Mouse (Mus musculus) CD4-positive helper T cell, adult 2 months (primary cell): ENCODE data around the gene Tex9.
"Not testable (repeated sequence)": the region's sequence is repeated elsewhere in the genome, so short reads cannot be mapped to it uniquely, and the experiment has no call there.

ENCODE experiments used
- DNase-seq: peaks from one replicate; pipeline ENCODE4 v3.0.0-alpha.2; 2012; ENCODE audit warnings: low read depth, missing footprints, low spot score

Tex9 gene

GRCm38 (mm10) chr9:72440358-72440757, 51.7 kb downstream of the Tex9 start:
- DNase-seq, result peak; percentile 25

DNA sequence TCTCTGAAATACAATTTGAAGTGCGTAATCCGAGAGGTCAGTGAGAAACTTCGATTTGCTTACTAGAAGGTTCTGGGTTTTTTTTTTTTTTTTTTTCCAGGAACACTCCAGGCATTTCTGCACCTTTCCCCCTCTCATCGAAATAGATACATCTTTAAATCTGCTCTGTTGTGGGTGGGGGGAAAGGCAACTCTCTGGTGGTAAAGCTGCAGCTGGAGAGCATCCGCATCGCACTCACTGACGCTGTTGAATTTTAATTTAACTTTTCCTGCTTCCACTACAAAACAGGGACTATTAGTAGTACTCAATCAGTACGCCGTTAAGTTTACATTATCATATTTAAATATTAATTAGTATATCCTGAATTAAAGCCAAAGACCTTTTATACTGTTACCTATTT, 53.3 kb downstream of the Tex9 start:
- DNase-seq, result no peak

GRCm38 (mm10) chr9:72437822-72438701, 54.0 kb downstream of the Tex9 start, which contains the start of gene Mns1:
Mns1 (plus strand) TSS chr9:72438011.
- DNase-seq, result peak; percentile 94

GRCm38 (mm10) chr9:72434876-72435275, 57.1 kb downstream of the Tex9 start:
- no peak for DNase-seq

DNA sequence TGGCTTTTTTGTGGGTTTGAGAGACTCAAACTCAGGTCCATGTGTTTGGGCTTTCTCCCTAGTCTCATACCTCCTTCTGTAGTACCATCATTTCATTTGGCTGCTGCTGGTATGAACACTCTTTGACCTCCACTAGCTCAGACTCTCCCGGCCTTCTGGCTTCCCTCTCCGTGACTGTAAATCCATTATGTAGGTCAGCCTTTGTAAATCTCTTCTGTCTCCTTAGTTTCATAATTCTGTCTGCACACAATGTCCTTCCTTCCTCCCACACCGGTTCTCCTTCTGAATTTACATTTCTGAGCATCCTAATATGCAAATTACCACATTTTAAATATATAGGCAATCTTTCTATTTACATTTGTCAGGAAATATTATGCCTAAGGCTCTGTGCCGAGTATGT, 64.2 kb downstream of the Tex9 start:
- DNase-seq, result no peak

- no peak for DNase-seq
Observed at GRCm38 (mm10) chr9:72425300-72425850, 66.6 kb downstream of the Tex9 start.

DNA sequence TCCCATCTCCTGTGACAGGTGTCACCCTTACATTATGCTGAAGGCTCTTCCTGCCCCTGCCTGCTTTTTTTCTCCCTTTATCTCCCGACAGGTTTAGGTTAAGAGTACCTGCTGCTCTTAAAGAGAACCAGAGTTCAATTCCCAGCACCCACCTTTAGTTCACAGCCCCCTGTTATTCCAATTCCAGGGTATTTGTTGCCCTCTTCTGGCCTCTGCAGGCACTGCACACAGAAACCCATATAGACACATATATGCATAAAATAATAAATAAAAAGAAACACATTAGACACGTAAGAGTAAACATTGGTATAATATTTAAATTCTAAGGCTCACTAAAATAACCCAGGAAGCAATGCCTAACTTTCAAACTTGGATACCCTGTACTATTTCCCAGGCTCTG, 69.3 kb downstream of the Tex9 start:
- no peak for DNase-seq

GRCm38 (mm10) chr9:72422284-72422683, 69.7 kb downstream of the Tex9 start:
- DNase-seq, result no peak

DNA sequence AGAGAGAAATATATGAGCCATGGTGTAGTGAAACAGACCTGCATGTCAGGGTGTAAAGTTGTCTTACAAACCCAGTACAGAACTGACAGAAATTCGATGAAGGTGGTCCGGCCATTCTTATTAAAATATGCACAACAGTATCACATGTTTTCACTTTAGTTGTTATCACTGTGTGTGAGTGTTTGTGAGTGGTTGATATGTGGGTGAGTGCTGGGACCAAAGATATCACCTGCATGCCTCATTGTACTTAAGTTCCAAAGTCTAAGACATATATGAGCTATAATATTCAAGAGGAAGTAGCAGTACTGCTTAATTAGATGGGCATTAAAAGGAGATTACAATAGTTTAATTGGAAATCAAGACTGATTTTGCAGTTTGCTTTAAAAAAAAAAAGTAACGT, 71.5 kb downstream of the Tex9 start:
- no peak for DNase-seq

GRCm38 (mm10) chr9:72418443-72418842, 73.6 kb downstream of the Tex9 start:
- DNase-seq, result no peak

DNA sequence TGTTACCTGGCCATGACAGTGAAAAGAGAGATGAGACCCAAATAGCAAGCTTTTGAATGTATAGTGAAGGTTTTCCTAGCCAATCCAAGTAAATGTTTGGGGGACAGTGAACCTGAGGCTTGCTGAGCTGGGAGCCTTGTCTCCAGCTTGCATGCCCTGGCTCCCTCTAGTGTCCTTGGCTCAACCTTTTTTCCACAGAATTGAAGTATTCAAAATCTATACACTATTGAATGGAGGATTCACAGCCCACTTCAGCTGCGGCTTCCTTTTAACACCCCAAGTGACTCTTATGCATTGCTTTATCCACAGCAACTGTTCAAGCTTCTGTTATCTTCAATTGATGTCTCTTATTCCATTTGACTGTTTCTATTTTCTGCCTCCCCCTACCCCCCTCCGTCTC, 80.3 kb downstream of the Tex9 start:
- no peak for DNase-seq

- DNase-seq, result no peak
Observed at GRCm38 (mm10) chr9:72409381-72410225, 82.4 kb downstream of the Tex9 start.

- peak; percentile 70 for DNase-seq
Observed at GRCm38 (mm10) chr9:72408131-72408586, 83.9 kb downstream of the Tex9 start.

DNA sequence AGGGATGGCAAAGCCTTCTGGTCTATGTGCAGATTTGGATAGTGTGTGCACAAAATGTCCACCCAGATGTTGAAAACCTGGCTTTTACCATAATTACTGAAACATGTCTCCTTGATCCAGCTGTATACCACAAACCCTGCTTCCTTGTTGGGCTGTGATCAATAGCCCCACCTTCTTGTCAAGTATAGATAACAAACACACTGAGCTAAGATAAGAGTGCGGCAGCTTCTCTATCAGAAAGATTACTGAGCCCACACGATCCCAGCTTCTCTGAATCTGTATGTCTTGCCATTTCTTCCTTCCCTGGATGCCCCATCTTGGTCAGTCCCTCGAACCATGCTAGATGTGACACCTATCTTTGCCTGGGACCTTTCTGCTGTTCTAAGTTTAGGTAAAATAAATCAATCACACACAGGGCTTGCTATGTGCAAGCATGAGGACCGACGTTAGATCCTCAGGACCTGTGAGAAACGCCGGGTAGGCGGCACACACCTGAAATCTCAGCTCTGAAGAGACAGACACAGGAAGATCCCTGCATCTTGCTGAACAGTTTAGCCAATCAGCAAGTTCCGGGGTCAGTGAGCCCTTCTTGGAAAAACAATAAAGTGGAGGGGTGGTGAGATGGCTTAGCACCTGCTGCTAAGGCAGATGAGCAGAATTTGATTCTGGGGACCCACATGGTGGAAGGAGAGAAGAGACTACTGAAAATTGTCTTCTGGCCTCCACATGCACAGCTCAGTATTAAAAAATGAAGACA, 86.0 kb downstream of the Tex9 start:
- no peak for DNase-seq

DNA sequence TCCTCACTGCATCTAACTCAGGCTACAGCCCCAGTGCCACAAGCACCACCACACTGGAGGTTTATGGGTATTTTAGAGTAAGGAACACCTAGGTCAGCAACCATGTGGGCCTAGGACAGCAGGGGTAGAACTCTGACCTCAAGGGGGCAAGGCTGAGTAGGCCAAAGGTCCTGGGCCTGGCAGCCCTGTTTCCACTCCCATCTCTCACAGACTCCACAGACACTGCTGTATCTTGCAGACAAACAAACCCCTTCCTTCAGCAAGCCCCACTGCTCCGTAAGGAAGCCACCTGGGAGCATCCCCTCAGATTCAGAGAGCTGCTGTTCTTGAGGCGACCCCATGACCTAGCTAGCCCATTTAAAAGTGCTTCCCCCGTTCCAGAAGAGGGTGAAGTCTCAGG, 87.1 kb downstream of the Tex9 start:
- DNase-seq, result no peak

- no peak for DNase-seq
Observed at GRCm38 (mm10) chr9:72404446-72404845, 87.6 kb downstream of the Tex9 start.

DNA sequence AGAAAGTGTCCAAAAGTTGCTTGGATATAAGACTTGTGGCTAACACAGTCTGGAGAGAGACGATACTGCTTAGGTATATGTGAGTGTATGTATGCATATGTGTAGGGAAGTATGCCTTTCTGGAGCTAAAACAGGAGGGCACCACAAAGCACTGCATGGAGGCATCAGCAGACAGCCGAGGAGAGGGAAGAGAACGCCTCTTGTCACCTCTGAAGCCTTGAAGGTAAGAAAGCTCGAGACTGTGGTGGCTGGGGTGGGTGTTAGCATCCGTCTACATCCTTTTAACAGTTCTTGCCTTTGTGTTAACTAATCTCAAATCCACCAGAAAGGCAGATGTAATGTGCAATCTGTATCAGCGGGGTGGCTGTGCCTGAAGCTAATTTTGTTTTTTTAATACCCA, 88.6 kb downstream of the Tex9 start:
- no peak for DNase-seq

GRCm38 (mm10) chr9:72401769-72402168, 90.2 kb downstream of the Tex9 start:
- not testable (repeated sequence) for DNase-seq
